ENCODE assay signal across 21 mouse cellular contexts in the genomic region with DNA sequence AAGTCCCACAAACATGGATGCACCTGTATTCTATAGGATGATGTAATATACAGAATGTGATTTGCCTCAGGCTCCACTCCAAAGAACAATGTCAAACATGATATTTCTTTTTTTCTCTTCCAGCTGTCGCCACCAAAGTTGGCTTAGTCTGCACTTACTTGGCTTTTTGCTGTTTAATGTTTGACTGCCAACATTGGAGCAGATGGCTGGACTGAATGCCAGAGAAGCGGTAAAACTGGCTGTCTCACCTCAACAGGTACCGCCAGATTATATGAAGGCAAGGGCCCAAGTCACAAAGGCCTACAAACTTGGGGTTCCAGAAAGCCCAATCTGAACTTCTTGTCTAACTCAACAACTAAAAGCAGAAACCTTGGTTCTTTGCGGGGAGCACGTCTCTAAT. TPM values are rescaled to one million over a fixed set of nuclear protein-coding genes. Genes with fewer than 3 reads are reported as not detected.
DNase-seq lines count a peak whose midpoint lies in the region; ATAC-seq and TF ChIP-seq lines count a peak whose summit lies in the region.
"Had no signal": no experiment of that assay in that cellular context is flagged by ENCODE, and none has a peak within 500 bp of the region (broad histone marks: within the 10 kb centered on the region; RNA-seq: fewer than 3 reads in every experiment).

No protein-coding gene starts in this region.

- DNase-seq in cerebellum, adult 9-10 months: peak; percentile 27
- no peak for DNase-seq in cerebellum, adult 11-12 months
- peak; percentile 9 for DNase-seq in hindbrain, postnatal 0 days (ENCODE audit: low spot score)
- peak; percentile 30 for DNase-seq in right cerebral cortex, postnatal 25 days
- DNase-seq in right cerebral cortex, postnatal 4 days: no peak
- DNase-seq in heart, postnatal 36 days: no peak
- DNase-seq: adrenal gland, postnatal 10 days; layer of hippocampus, postnatal 36 days; thymus, postnatal 36 days had no signal

- intact Hi-C loops in heart, postnatal 36 days (cut with DNase I): no loop called here

- no peaks in the 10 kb centered on the region for H3K27me3 ChIP-seq in hindbrain, postnatal 0 days (ENCODE audit: insufficient read depth, low read length)
- H3K27me3 ChIP-seq in hindbrain, embryonic 13.5 days: no peaks in the 10 kb centered on the region
- H3K27me3 ChIP-seq: embryonic facial prominence, embryonic 12.5 days; limb, embryonic 13.5 days; liver, embryonic 15.5 days; neural tube, embryonic 12.5 days had no signal

- H3K36me3 ChIP-seq in hindbrain, postnatal 0 days (ENCODE audit: insufficient read depth, low read length): no peaks in the 10 kb centered on the region
- H3K36me3 ChIP-seq in hindbrain, embryonic 13.5 days: no peaks in the 10 kb centered on the region
- H3K36me3 ChIP-seq: embryonic facial prominence, embryonic 12.5 days; G1E; heart, embryonic 10.5 days; limb, embryonic 13.5 days; liver, embryonic 15.5 days; midbrain, embryonic 10.5 days; neural tube, embryonic 12.5 days had no signal

- no peak overlapping the region for H3K4me2 ChIP-seq in hindbrain, postnatal 0 days (ENCODE audit: low read depth, low read length)
- no peak overlapping the region for H3K4me2 ChIP-seq in hindbrain, embryonic 13.5 days
- H3K4me2 ChIP-seq: embryonic facial prominence, embryonic 12.5 days; limb, embryonic 13.5 days; liver, embryonic 15.5 days; neural tube, embryonic 12.5 days had no signal

- no peak for TF ChIP-seq CTCF in hindbrain, postnatal 0 days (IDR thresholded peaks at IDR 0.05; ENCODE audit: low read depth)

- H3K9me3 ChIP-seq in hindbrain, postnatal 0 days (ENCODE audit: low read length): no peaks in the 10 kb centered on the region
- no peaks in the 10 kb centered on the region for H3K9me3 ChIP-seq in hindbrain, embryonic 13.5 days
- H3K9me3 ChIP-seq: embryonic facial prominence, embryonic 12.5 days; G1E; heart, embryonic 10.5 days; limb, embryonic 13.5 days; liver, embryonic 15.5 days; midbrain, embryonic 10.5 days; neural tube, embryonic 12.5 days had no signal

- H3K4me1 ChIP-seq in hindbrain, postnatal 0 days (ENCODE audit: insufficient read depth, low read length): no peaks in the 10 kb centered on the region
- no peaks in the 10 kb centered on the region for H3K4me1 ChIP-seq in hindbrain, embryonic 13.5 days (replicated peaks)
- H3K4me1 ChIP-seq: embryonic facial prominence, embryonic 12.5 days; heart, embryonic 10.5 days; limb, embryonic 13.5 days; liver, embryonic 15.5 days; midbrain, embryonic 10.5 days; neural tube, embryonic 12.5 days had no signal

- H3K4me3 ChIP-seq in hindbrain, postnatal 0 days (ENCODE audit: low read length): no peak overlapping the region
- H3K4me3 ChIP-seq in hindbrain, embryonic 13.5 days: no peak overlapping the region
- H3K4me3 ChIP-seq: embryonic facial prominence, embryonic 12.5 days; erythroblast, embryonic 14.5 days; heart, embryonic 10.5 days; limb, embryonic 13.5 days; liver, embryonic 15.5 days; midbrain, embryonic 10.5 days; neural tube, embryonic 12.5 days had no signal

- H3K9ac ChIP-seq in hindbrain, postnatal 0 days (replicated peaks; ENCODE audit: low read length): no peak overlapping the region
- H3K9ac ChIP-seq in hindbrain, embryonic 13.5 days: no peak overlapping the region
- H3K9ac ChIP-seq: embryonic facial prominence, embryonic 12.5 days; limb, embryonic 13.5 days; liver, embryonic 15.5 days; neural tube, embryonic 12.5 days had no signal

- ATAC-seq in hindbrain, postnatal 0 days: no peak
- no peak for ATAC-seq in hindbrain, embryonic 13.5 days (ENCODE audit: low FRiP score)
- ATAC-seq: activated CD4-positive, CD25-positive, alpha-beta regulatory T cell, adult 4 months; inflammation-experienced regulatory T-cells, adult 6 months had no signal

- WGBS in hindbrain, postnatal 0 days: 75% methylated on average over 5 of the region's 5 CpGs
- WGBS in hindbrain, embryonic 13.5 days: 93% methylated on average over 5 of the region's 5 CpGs

- H3K27ac ChIP-seq in hindbrain, postnatal 0 days: no peak overlapping the region
- no peak overlapping the region for H3K27ac ChIP-seq in hindbrain, embryonic 13.5 days
- H3K27ac ChIP-seq: embryonic facial prominence, embryonic 12.5 days; heart, embryonic 10.5 days; limb, embryonic 13.5 days; liver, embryonic 15.5 days; macrophage; midbrain, embryonic 10.5 days; neural tube, embryonic 12.5 days had no signal

RNA-seq across cellular contexts. Expression of a gene that starts 6.8 kb away (rescaled TPM):
- 2.0 TPM in 2 replicates for total RNA-seq in hindbrain, postnatal 0 days (2014; rRNA removed)
- 1.8 and 2.6 TPM in 2 replicates for polyA plus RNA-seq in hindbrain, postnatal 0 days (2015; fragmentation: Nextera tagmentation; extraction: Ambion mirVana)
- polyA plus RNA-seq in hindbrain, embryonic 13.5 days (2015; fragmentation: Nextera tagmentation; extraction: Ambion mirVana): 6.4 and 7.4 TPM in 2 replicates
- total RNA-seq in heart, postnatal 36 days (2021): 1 to 10 TPM; 2.9 to 4.3 TPM

Comparison
In these comparisons a context has a peak if more than half of its experiments do, and no peak if none do; other contexts are left out.
1. DNase-seq: peak in cerebellum, adult 9-10 months (single experiment), hindbrain, postnatal 0 days (single experiment) and right cerebral cortex, postnatal 25 days (single experiment); none in cerebellum, adult 11-12 months (single experiment), right cerebral cortex, postnatal 4 days (single experiment) and heart, postnatal 36 days (0 of 2).